Mouse (Mus musculus): ENCODE data around the gene Fgfr2.
A peak's percentile ranks its signal among the peaks of the same experiment; 100 is the strongest.
"Not testable (repeated sequence)": the region's sequence is repeated elsewhere in the genome, so short reads cannot be mapped to it uniquely, and the experiment has no call there.

Gene Fgfr2

DNA sequence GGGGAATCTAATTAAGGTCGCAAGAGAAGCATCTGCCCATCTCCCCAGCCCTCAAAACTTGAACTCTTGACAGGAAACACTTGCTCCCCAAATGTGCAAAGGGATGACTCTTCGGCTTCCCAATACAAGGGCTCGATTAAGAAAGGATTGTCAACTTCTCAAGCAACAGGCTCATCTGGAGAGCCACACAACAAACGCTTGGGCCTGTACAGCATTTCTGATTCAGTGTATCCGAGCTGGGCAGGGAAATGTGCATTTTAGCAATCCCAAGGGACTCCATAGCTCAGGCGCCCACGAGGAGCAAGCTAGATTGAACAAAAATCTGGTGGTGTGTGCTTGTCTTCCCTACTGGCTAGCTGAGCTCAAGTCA, 2576.7 kb downstream of the Fgfr2 start:
- no peak for DNase-seq

DNA sequence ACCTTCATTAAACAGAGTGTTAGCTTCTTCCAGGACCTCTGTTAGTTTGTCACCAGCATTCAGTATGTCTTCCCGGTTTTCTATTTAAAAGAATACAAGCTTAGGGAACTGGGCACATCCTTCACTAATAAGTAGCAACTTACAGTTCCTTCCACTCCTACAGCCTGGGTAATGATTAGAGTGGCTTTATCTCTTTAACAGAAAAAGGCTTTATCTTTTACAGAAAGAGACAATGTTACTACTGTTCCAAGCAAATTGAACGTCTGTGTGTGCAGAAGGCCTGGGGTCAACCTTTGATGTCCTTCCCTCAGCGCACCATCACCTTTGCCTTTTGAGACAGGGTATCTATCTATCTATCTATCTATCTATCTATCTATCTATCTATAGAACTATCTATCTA, 2577.3 kb downstream of the Fgfr2 start:
- no peak for DNase-seq

DNA sequence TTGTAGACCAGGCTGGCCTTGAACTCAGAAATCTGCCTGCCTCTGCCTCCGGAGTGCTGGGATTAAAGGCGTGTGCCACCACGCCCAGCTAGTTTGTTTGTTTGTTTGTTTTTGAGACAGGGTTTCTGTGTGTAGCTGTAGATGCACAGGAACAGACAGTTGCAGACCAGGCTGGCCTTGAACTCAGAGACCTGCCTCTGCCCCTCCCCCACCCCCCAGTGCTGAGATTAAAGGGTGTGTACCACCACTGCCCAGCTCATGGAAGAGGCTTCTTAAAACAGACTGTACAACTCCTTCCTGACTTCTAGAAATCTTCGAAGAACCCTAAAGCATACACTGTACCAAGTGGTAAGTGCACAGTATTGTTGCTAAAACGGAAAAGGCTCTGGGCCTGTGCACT, 2577.7 kb downstream of the Fgfr2 start:
- no peak for DNase-seq

DNA sequence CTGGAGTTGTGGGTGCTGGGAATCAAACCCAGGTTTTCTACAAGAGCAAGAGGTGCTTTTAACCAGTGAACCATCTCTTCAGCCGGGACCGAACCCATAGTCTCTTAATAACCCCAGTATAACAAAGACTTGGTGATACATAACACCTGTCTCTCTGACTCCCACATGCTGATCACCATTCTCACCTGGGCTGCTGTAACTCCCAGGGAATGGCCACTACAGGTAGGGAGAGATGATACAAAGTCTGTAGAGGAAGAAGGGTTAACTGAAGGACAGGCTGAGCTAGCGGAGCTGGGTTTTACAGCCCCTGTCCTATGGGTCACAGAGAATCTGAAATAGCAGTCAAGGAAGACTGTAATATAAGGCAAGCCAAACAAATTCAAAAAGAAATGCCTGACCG, 2580.0 kb downstream of the Fgfr2 start:
- no peak for DNase-seq

DNA sequence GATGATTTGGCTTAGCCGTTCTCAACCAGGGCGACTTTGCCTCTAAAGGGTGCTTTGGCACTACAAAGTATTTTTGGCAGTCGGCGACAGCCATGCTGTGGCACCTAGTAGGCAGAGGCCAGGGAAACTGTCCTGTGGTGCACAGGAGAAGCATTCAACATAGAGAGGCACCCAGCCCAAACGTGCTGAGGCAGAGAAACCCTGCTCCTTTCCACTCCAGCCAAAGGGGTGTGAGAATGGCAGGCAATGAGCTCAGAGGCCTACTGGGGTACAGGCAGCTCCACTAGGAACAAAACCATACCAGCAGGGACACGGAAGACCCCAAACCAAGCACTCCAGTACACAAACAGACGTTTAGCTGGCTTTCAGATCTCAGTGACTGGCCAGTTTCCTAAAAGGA, 2583.0 kb downstream of the Fgfr2 start:
- no peak for DNase-seq

DNA sequence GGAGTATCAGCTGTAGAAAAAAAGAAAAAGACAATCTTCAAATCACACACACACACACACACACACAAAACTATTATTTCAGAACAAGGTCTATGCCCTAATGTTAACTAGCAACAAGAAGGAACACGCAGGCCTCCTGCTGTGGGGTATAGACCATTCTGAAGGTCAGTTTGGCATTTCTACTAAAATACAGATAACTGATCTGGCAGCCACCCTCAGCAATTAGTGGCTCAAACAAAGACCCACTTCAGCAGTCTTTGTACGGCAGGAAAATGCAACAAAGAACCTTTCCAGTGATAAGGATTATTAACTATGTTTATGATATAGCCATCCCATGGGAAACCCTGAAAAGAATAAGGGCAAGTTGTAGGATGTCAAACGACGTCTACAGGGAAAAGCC, 2586.1 kb downstream of the Fgfr2 start:
- DNase-seq: no peak

DNA sequence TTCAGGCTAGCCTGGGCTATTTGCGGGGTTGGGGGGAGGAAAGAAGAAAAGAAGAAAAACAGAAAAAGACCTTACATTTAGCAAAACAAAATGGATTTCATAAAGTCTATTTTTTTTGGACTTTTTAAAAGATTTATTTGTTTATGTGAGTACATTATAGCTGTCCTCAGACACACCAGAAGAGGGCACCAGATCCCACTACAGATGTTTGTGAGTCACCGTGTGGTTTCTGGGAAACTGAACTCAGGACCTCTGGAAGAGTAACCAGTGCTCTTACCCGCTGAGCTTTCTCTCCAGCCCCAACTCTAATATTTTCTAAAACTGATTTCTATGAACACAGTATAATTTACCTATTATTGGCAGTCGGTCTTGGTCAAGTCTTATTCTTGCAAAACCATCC, 2588.0 kb downstream of the Fgfr2 start:
- no peak for DNase-seq

DNA sequence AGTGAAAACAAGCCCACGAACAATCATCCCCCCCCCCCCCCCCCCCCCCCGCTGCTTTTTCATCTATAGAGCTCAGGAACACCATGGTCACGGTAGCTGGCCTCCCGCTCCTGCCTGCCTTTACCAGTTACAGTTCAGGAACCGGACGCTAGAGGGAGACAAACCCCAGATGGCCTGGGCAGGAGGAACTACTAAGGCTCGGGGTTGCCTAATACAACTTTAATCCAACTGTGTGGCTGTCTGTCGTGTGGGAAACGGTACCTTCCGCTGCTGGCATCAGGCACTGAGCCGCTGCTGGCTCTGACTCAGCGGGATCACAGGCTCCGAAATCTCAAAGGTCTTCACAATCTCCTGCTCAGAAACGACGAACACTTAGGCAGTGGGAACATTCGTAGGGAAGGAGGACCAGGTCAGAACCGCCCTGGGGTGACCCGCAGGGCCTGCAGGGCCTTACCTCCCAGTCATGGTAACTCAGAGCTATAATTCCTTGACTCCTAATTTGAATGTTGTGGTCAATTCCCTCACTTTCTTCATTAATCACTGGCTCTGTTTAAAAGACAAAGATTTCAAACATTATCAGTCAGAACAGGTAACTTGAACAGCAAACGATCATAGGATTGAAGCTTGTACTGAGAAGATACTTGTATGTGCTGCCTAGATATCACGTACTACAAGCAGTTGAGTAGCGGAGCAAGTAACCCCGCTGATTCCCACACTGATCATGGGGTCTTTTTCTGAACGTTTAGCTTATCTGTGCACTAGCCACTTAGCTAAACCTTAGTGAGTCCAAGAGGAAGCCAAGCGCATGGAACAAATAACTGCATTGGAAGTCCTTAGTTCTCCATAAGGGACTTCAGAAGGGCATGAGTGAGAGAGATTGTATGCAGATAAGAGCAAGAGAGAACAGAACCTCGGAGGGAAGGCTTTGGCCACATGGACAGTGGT, 2589.6 kb downstream of the Fgfr2 start:
- peak; percentile 86 for DNase-seq

DNA sequence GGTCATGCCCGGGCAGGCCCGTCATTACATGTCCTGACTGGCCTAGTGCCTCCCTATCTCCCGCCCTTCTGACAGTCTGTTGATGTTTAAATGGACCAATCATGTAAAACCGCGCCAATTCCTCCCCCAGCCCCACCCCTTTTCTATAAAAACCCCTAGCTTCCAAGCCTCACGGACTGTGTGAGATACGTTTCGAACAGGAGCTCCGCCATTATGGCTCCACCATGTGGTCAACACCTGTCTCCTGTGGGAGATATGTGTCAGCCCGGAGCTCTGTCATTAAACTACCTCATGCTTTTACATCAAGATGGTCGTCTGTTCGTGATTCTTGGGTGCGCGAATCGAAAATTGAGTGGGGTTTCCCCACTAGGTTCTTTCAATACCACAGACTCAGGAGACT, 2592.0 kb downstream of the Fgfr2 start:
- not testable (repeated sequence) for DNase-seq

DNA sequence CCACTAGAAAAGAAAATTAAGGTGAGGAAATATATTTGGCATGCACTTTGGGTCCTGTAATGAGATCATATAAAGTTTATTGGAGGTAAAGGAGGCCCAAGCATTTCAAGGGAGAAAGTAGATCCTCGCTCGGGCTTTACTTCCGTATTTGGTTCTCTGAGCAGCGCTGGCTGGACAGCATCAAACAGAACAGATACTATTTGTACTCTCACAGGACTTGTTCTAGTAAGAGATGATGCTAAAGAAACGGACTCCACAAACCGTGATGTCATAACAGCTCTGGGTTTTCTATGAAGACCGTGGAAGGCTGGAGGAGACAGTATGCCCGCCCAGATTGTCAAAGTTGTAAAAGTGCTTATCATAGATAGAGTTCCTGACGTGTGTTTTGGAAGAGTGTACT, 2595.8 kb downstream of the Fgfr2 start:
- no peak for DNase-seq

DNA sequence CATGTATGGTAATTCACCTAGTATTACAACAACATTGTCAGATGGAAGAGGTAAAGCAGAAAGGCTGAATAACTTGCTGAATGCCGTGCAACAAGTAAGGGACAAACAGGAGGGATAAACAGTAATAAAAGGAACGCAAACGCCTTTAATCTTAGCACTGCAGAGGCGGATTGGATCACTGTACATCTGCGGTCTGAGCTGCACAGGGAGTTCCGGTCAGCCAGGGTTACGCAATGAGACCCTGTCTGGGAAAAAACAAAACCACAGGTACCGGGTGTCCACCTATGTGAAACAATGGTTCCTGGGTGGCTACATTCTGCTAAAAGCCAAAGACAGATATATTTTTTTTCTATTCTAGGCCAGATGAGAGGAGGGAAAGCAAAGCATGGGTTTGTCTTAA, 2599.7 kb downstream of the Fgfr2 start:
- no peak for DNase-seq

DNA sequence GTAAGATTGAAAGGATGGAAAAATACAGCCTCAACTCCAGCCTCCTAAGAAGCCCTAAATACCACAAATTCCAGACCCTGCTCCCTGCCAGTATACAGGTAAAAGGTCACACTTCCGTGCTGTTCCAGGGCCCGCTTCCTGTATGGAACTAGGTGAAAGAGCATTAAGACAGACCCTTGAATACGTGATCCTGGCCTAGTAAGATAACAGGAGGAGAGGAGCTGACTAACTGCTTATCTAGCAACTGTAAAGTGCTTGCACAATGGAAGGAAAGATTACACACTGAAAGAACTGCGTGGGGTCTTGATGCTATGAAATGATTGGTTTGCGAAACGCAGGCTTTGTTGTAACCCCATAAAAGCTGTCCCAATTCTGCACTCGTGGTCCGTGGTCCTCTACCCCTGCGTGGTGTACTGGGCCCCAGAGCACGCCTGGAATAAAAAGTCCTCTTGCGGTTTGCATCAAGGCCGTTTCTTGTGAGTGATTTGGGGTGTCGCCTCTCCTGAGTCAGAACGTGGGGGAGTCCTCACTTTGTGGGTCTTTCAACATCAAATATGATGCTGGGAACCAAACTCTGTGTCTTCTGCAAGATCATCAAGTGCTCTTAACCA, 2602.2 kb downstream of the Fgfr2 start:
- no peak for DNase-seq

DNA sequence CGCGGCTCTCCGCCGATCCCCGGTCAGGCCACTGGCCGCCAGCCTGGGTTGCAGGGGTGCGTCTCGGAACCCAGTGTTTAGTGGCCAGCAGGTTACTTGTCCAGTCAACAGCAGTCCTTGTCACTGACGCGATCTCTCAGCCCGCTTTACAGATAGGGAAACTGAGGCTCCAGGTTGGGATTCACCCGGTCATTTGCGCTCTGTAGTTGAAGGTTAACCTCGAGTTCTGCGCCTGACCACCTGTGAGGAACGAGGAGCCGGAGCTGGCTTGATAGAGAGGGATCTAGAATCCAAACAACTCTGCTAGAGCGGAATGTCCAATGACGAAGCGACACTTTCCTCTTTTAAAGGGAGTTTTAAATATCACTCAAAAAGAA, 2603.1 kb downstream of the Fgfr2 start, which contains the start of gene Ate1:
TSS of gene Ate1 (minus strand) at position 321 of the 377 bp plus-strand sequence.
- no peak for DNase-seq

DNA sequence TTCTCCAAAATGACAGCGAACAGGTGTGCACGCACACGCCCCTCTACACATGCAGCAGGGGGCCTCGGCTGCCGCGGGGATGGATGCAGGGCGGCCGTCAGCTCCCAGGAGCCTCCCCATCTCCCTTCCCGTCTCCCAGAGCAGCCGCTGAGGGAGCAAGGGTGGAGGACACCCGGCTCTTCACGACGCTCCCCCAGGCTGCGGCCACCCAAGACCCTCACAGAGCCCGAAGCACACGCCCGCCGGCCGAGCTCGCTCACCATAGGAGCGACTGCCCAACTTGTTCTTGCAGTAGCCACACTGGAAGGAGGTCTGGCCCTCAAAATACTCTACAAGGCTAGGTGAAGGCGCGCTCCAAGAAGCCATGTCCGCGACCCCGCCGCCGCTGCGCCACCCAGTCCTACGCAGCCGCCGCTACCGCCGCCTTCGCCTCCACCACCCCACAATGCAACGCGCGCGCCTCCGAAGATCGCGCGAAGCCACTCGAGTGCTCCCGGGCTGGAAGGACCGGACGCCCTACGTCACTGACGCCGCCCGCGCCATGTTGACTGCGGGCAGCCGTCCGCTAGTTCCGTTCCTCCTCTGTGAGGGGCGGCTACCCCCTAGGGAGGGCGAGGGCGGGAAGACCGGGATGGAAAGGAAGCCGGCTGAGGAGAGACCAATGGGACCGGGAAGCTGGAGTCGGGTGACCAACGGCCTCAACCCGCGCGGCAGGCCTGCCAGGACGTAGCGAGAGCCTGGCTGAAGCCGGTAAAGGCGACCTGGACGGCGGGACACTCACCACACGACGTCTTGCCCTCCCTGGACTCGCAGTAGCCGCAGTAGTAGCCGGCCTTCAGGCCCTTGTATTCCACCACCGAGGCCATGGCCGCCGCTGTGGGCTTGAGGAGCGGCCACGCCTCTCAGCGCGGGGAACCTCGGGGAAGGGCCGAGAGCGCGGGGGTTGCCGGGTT, 2603.8 kb downstream of the Fgfr2 start:
- DNase-seq: peak; percentile 96

DNA sequence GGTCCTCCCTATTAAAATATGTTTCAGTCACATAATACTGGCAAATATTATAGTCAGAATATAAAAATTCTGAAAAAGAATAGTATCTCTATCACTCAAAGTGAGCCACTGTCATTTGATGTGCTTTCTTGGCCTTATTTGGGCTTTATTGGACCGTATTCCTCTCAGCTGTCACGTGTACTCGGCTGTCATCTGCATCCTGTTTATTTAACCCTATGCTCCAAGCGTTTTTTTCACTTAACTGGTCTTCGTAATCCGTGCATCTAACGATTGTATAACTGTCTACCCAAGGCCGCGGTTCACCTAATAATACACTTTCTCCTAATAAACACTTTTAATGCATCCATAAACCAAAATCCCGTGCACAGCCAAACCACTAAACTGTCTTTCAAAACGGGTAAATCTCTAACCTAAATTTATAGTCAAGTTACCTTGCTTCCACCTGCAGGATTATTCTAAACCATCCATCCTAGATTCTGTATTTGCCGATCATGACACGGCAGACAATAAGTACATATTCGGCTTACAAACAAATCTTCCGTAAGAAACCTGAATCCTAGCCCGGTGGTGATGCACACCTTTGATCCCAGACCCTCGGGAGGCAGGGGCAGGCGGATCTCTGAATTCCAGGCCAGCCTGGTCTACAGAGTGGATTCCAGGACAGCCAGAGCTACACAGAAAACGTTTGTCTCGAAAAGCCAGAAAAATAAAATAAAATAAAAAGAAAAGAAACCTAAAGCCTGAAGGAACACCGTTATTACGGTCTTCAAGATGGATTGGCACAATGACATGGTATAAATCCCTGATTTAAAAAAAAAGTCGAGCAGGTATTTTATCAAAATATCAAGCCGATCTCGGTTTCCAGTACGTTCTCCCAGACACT, 2604.7 kb downstream of the Fgfr2 start:
- DNase-seq: no peak

DNA sequence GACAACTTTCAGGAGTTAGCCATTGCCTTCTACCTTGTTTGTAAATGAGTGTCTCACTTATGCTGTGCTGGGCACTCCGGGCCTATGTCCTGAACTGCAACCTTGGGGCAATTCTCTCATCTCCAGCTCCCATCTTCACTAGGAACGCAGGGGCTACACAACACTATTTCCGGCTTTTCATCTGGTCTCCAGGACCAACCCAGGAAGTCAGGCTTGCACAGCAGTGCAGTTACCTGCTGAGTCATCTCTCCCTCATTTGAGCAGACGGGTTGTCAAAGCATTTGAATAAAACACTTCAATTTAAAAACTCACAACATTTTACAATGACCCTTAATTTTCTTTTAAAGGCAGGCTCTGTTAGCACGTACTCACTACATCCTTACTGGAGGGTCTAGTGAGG, 2612.9 kb downstream of the Fgfr2 start:
- no peak for DNase-seq

DNA sequence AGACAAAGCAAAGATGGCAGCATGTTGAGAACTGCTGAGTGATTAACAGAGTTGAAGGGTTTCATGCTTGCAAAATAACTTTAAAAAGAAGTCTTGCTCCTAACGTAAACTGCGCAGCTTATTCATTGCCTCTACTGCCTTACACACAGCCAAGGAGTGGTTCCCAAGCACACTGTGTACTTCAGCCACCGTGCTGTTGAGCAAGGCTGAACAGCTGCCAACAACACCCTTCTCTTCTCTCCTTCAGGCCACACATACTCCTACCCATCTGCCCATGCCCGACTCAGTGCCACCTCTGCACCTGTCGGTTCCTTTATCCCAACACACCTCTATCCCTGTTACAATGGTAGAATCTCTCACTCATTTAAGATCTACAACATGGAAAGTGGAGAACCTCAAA, 2620.1 kb downstream of the Fgfr2 start:
- no peak for DNase-seq

DNA sequence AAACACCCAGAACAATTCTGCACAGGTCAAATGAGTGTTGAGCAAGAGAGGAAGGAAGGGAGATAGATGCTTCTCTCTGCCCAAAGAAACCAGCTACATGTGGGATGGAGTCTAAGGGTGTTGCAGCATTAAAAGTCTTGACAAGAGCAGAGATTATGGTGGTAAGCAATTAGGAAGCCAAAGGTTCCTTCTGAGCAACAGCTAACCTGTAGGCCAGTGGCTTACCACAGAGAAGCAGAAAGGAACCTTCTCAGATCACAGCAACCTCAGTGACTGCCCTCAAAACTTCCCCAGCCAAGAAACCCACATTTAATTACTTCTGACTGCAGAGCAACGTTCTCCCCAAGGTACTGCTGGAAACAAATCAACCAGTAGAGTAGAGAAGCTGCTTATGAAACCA, 2621.7 kb downstream of the Fgfr2 start:
- DNase-seq: no peak

DNA sequence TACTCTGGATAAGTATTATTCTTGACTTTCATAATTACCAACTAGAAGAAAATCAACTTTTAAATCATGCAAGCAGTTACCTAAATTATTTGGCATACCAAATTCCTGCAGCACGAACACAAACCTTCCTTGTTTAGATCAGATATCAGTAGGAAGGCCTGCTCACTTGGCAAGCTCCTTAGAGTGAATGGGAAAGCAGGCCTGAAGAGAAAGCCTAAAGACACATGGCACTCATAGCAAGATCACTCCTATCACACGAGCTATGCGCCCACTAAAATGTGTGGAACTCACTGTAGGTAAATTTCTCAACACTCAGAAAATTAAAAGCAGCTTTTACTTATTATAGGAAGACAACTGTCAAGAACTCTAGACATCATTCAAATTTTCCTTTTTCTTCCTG, 2629.8 kb downstream of the Fgfr2 start:
- no peak for DNase-seq

DNA sequence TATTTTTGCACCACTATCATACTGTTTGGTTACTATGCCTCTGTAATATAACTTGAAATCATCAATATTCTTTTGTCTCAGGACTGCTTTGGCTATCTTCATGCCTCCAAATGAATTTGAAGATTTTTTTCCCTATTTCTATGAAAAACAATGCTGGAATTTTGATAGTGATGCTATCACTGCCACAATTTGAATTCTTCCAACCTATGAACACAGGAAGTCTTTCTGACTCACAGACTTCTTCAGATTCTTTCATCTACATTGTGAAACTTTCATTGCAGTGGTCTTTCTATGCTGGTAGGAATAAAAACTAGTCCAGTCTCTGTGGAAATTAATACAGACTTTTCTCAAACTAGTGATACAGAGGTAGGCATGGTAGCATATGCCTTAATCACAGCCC, 2631.1 kb downstream of the Fgfr2 start:
- no peak for DNase-seq

DNA sequence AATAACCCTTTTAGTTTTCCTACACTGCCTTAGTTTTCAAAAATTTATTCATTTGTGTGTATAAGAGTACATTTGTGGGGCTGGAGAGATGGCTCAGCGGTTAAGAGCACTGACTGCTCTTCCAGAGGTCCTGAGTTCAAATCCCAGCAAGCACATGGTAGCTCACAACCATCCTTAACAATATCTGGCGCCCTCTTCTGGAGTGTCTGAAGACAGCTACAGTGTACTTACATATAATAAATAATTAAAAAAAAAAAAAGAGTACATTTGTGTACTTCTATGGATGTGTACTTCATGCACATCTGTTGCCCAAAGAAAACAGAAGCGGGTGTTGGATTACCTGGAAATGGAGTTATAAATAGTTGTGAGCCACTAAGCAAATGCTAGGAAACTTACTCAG, 2644.1 kb downstream of the Fgfr2 start:
- DNase-seq: not testable (repeated sequence)

DNA sequence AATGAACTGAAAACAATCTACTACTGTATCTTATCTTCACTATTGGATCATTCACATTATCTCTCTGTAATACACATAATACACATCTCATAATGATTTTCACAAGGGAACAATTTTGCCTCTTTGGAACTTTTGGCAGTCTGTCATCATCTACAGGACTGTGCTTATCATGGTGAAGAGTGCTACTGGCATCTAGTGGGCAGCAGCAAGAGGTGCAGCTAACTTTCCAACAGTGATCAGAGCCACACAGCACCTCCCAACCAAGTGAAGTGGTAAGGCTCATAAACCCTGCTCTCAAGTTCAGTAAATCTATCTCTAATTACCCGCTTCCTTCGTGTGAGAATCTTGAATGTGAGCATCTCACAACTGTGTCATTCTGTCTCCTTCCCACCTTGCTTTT, 2647.2 kb downstream of the Fgfr2 start:
- DNase-seq: peak; percentile 28

Data from cerebellum, adult 11 months (tissue).